Mouse (Mus musculus) layer of hippocampus, adult 8-10 months (tissue): ENCODE data around the gene Cep57. TPM values are rescaled to one million over a fixed set of nuclear protein-coding genes. Genes with fewer than 3 reads are reported as not detected.

Experiments used
- DNase-seq, 2 experiments: peaks; one replicate each; pipeline ENCODE4 v3.0.0; 2022; ENCODE audit warnings: low spot score in 2 of 2
- total RNA-seq, 4 experiments: library from RNA; stranded (reverse); gene quantifications; 2 replicates each; pipeline ENCODE4 v1.2.4; 2022

Cep57 gene
- total RNA-seq: 10 to 100 TPM; 16.8 to 23.4 (median 20.1) TPM

DNA sequence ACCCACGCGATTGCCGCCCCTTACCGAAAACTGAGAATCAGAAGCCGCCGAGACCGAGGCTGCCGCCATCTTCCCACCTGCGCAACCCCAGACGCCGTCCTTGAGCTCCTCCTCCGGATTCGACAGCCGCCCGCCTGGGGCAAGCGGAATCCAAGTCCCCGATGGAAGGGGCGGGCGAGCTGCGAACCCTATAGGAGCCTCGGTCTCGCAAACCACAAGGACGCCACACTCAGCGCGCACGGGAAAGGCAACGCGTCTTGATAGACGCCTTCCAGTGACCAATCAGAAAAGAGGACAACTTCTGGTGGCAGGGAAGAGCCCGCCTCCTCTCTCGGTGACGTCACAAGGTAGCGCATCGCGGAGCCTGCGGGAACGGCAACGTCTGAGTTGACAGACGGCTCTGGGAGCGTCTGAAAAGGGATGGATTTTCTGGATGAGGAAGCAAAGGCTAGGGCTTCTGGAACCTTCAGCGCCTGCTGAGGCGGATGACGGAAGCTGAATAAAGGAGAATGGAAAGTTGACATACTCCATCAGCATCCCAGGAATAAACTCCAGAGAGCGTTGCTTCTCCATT lies at the start of gene Cep57:
Gene Cep57 (minus strand): TSS at position 276 of the 574 bp plus-strand sequence.
- DNase-seq: peak; percentile 97

DNA sequence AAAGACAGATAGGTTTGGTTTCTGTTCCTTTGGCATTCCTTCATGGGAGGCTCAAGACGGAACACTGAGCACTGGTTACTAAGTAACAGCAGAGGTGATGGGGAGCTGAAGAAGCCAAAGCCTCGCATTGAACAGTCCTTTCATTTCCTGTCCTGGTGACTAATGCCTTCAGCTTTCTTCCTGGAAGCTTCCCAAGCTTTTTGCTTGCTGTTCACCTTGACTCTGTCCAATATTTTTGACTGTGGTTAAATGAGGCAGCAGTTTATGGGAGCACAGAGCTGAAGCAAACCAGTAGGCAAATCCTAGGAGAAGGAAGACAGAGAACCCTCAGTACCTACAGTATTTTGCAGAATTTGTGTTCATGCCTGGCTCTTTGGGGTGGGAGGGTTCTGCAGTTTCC lies 48.4 kb upstream of the Cep57 start:
- no peak for DNase-seq

DNA sequence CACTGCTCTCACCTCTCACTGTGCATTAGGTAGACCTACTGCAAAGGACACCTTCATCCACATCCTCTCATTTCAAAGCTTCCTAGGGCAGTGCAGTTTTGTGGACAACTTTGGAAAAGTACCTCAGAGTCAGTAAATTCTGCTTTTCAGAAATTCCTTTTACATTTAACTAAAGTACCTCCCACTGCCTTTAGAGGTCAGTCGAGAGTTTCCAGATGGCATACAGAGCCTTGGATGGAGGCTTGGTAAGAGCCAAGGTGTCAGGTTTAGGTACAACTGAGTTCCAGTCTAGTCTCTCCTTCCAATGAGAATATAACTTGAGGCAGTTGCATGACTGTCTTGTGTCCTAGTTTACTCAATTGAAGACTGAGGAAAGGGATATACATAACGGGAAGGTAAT lies 47.5 kb upstream of the Cep57 start:
- no peak for DNase-seq

DNA sequence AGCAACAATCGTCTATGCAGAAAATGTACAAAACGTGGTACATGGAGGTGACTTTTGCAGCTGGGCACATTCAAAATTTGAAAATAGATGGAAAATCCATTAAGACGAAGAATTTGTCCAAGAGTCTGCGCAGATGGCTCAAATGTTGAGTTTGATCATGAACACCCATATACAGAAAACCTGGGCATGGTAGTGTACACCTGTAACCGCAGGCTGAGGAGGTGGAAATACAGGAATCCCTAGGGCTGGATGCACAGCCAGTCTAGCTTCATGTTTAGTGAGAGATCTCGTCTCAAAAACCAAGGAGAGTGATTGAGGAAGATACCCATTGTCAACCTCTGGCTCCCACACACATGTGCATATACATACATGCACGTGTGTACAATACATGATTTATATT lies 44.7 kb upstream of the Cep57 start:
- no peak for DNase-seq

DNA sequence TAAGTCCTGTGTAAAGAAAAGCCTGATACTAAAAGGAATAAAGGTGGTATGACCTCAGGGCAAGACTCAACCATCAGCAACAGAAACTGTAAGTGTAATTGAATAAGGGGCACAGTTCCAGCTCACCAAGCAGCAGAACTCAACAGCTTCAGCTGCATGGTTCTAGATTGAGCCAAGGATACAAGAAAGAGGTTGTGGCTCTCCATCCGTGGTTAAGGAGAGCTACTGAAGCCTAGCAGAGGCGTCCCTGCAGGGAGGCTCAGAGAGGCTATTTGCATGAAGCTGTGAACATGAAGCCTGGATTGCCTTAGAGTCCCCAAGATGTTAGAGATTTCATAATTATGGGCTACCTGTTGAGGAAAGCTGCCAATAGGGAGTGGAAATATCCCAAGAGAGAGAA lies 40.7 kb upstream of the Cep57 start:
- DNase-seq: no peak

DNA sequence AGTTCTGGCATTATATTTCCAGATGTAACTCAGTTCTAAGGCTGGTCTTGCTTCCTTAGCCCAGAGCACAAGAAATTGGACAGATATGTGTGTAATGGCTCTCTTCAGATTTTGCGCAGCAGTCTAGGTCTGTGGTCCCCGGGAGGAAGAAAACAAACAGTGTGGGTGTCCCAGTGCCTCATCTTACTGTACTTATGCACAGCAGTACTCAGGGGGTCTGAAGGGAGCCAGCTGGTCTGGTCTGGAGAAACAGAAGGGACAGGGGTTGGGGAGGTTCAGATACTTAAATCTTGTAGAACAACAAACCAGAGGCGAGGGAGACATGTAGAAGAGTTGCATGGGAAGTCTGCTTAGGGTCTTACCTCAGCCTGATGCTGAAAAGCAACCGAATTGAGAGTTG lies 29.9 kb upstream of the Cep57 start:
- DNase-seq: no peak

DNA sequence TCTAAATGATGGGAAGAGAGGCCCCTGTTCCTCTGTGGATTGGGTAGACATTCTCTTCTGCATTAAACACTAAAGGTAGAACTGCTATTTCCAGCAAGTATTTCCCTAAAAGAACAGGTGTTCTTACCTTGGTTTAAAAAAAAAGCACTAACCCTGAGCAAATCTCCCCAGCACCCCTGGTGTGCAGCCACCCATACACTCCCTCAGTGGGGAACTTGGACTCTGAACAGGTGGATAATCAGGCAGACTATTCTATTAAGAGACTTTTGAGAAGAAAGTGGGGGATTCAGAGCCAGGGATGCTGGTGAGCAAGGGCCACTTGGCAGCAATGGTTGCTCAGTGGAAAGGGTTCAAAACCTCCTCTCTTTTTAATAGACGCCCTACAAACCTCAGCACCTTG lies 29.3 kb upstream of the Cep57 start:
- no peak for DNase-seq

DNA sequence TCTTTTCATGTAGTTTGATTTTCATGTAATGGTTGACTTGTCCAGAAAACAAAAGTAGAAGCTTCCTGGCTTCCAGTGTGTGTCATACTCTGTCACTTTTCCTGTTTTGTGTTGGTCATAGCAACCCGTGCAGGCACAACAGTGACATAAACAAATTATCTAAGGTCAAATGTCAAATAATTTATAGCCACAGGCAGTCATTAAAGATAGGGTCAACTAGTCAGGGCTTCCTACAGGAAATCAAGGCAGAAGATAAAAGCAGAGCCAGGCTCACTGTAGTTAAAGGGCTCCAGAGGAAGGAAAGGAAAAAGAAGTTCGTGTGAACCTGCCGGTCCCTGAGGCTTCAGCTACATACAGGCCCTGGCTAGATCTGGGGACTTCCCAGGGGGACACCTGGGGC lies 27.0 kb upstream of the Cep57 start:
- DNase-seq: no peak

DNA sequence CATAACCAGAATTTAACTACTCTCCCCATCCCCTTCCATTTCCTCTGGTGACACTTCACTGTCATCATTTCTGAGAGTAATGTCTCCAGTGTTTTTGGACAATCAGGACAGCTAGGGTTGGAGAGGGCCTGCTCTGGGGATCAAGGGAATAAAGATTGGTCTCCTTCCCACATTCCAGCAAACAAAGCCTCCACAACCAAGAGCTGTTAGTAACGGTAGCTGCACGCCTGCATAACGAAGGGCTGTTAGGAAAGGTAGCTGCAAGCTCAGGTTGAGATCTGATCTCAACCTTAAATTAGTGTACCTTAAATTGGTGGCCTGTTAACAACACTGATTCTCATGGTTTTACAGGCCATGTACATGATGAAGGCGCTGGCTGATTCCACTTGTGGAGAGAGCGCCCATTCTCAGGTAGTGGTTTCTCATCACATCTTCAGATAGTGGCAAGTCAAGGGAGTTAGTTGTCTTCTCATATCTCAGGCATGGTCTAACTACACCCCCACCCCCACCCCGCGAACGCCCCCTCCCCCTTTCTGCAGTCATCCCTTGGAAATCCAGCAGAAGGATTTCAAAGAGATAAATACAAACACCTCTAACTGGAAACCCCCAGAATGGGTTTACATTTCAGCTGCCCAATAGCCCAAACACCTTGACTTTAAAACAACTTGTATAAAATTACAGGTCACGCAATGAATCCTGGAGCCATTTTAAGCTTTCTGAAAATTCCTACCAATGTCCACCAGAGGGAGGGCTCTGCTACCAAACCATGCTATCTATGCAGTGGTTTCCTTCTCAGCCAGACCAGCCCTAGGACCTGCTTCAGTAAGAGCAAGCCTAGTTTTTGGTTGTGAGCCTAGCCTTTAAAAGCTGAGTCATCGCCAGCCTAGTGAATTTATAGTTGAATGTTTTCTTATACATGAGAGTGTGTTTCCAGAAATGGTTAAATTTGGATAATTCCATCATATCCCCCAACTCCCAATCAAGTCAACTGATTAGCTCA lies 21.9 kb upstream of the Cep57 start:
- DNase-seq: peak; percentile 28 to 31

DNA sequence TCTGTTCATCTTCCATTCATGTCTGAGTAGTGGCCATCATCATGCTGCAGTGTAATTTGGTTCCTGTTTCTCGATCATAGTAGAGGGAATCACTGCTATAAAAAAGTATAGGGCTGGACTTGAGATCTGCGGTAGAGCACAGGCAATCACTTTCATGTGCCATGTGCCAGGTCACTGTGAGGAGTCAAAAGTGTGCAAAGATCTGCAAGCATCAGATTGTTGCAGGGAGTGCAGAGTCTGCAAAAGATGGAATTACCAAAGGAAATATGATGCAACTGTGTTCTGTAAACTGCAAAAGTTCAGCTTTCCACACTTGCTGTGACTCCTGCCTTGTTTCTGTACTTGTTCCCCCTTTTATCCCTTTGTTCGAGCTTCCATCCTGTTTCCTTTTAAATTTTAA lies 20.7 kb upstream of the Cep57 start:
- DNase-seq: no peak

DNA sequence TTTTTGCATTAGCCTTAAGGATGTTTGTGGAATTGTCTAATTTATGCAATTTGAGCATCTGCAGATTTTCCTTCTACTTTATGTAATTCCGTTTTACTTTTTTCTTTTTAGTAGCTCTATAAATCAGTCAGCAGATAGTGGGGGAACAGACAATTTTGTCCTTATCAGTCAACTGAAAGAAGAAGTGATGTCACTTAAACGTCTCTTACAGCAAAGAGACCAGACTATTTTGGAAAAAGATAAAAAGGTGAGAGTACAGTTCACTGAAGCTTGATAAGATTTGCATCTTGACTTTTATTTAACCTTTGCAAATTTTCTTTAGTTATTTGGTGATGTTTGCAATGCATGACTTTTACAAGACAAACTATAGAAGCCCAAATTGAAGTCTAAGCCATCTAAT lies 9.8 kb upstream of the Cep57 start:
- DNase-seq: no peak

DNA sequence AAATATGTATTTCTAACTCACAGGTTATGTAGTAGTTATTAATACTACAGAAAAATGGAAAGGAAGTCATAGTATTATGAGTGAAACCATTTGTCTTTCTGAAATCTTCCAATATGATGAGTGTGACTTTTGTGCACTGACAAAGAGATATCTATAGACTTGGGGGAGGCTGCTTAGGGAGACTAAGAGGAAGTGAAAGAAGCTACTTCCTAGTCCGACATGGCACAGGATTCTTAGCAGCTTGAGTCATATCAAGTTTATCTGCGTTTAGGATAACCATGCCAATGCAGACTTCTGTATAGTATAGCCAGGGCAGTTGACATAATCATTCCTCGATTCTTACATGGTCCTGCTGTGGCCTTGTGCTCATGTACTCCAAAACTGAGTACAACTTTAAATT lies 8.3 kb upstream of the Cep57 start:
- DNase-seq: no peak

DNA sequence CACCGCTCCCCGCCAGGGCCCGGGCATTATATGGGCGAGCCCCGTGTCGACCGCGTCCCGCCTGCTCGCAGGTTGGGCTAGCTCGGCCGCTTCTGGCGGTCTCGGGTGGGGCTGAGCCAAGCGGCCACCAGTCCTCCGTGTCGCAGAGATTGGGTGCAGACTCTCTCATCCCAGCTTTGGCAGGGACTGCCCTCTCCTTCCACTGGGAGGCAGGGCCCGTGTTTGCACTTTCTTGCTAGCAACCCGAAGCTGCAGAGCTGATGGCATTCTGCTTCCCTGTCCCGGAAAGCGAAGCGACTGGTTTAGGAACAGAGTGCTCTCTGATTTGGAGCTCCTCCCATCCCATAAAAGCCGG lies 1.2 kb upstream of the Cep57 start:
- DNase-seq: no peak

DNA sequence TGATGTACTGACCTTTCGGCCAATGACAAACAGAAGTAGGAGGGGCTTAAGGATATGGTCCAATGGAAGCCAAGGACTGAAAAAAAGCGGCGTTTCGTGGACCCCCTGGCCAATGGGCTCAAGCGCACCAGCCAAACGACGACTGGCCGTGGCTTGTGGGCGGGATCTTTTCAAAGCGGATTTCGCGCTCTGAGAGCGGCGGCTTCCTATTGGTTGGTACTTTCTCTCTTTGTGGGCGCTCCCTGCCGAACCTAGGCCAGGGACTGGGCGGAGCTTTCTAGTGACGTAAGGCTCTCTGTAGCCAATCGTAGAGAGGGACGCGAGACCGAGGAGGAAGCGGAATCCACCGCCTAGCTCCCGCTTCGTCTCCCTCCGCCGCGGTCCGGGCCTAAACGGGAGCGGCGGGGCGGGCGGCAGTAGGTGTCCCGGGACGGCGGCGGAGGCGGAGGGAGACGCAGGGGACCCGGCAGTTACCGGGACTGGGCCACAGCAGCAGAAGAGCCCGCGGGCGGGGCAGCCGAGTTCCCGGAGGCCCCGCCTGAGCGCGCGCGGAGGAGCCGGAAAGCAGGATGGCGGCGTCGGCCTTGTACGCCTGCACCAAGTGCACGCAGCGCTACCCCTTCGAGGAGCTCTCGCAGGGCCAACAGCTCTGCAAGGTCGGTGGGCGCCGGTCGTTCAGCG lies 639 bp upstream of the Cep57 start, which contains the start of gene Fam76b:
Gene Fam76b (plus strand): TSS at position 311 of the 681 bp plus-strand sequence.
- DNase-seq: peak; percentile 100

DNA sequence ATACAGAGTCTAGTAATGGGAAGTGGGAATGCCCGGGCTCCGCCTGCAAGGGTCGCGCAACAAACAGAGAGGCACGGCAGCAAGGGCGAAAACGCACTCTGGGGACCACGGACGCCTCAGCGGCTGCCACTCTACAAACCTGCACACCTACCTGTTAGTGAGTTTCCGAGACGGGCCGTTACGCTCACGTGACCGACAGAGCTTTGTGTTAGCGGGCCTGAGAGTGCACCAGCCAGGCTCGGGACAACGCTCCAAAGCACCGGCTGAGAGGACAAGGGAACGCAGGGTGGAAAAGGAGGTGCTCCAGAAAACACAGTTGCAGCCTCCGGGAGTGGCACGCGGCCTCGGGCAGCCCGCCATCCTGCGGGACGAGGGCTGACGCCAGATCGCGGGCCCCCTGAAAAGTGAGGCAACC lies 509 bp downstream of the Cep57 start:
- peak in 1 of 2 experiments; percentile 61 for DNase-seq

DNA sequence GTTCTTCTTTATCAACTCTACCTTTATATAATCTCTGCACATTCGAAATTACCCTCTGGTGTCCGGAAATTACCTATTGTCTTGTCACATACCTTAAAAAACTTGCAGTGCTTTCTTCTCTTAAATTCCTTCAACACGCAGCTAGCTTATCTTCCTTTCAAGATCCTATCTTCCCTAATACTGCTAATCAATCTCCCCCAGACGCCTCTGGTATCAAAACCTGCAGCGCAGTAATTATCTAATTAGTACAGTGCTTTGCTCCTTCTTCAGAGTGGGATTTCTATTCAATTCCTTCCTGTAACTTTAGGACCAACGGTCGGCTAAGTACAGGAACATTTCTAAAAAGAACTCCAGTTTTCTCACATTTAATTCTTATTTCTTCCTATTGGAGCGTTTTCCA lies 1.0 kb downstream of the Cep57 start:
- DNase-seq: no peak

DNA sequence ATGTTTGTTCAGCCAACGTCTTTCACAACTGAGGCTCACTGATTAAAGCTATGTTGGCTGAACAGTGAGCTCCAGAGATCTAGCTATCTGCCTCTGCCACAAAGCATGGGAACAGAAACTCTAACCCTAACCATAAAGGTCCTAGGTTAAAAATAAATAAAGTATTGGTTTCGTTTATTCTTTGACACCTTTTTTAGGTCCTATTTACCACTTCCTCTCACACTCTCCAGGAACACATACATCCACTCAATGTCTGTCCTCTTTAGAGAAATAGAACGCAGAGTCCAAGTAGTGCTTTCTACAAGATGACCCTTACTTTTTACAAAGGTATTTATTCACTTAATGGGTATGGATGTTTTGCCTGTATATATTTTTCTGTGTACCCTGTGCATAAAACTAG lies 6.1 kb downstream of the Cep57 start:
- DNase-seq: no peak

DNA sequence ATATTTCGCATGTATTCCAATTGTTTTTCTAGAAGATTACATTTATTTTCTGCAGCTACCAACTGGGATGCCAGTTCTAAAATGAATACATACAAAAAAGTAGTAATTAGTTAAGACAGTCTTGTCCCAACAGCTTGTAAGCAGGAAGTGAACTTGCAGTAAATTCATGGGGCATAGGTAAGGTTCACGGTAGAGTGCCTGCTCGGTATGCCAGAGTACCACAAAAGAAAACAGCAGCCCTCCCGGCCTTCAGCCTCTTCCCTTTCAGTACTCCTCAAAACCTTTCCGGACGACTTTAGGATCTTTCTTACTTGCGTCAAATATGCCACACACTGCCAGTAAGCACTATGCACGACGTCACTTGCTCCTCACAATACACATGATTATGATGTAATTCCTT lies 8.5 kb downstream of the Cep57 start:
- no peak for DNase-seq

DNA sequence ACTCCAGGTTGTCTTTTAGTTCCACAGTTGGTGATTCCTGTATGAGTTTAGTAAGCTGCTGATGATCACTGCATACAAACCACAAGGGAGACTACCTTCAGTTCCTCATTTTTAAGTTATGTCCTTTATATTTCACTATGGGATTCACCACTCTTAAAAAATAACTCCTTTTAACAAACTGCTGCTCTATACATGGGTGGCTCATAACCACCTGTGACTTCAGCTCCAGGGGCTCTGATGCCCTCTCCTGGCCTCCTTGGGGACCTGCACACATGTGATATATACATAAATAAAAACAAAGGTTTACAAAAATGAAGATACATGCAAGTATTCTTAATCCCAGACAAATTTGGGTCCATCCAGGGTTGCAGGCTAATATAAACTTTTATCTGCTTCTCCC lies 17.0 kb downstream of the Cep57 start:
- no peak for DNase-seq

DNA sequence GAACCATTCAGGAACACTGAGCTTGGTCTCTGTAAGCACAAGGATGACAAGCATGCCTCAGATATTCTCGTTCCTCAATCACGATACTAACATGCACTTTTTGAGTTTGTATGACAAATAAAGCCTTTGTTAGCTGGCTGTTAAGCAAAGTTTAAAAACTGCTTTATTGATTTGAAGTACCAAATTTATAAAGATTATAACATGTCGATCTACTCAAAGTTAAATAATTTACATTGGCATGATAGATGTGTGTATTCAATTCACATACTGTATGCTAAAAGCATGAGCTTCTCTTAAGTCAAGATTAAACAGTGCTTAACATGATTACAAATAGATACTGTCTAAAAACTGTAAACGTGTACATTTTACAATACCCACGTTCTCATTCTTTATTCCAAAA lies 19.2 kb downstream of the Cep57 start:
- no peak for DNase-seq

DNA sequence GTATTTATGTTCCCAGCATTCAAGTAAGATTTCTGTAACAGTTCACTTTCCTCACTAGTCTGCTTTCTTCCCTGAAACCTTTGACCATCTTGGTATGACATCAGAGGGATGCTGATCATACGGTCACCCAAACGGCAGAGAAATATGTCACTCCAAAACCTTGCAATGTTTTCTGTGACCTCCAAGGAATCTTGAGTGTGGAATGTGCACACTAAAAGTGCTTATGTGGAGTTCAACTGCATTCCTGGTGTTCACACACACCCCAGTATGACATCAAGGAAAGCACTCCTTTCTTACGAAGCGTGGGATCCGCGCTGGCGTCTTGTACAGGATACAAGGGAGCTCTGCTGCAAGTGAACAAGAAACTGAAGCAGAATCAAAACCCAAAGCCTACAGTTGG lies 20.1 kb downstream of the Cep57 start:
- DNase-seq: no peak

DNA sequence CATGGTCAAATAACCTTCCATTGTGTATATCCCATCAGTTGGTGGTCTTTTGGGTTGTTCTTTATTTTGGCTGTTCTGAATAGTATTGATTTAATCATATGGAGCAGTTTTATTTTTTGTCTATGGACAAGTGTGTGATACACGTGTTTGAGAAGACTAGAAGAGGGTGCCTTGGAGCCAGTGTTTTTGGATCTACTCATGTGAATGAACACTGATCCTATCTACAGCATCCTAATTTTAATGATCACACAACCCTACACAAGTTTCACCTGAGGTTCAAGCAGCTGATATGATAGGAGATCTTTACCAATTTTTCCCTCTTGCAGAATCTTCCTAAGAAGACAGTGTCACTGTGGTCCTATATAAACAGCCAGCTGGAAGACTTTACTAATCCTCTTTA lies 22.4 kb downstream of the Cep57 start:
- no peak for DNase-seq
